Mouse (Mus musculus): Measurements from ENCODE around the gene Olfr1234.

Gene Olfr1234

GRCm38 (mm10) chr2:89364765-89365164, at the start of gene Olfr1234:
TSS of gene Olfr1234 (minus strand) at chr2:89364865.
- no peak for DNase-seq (ENCODE audit: low spot score)

DNA sequence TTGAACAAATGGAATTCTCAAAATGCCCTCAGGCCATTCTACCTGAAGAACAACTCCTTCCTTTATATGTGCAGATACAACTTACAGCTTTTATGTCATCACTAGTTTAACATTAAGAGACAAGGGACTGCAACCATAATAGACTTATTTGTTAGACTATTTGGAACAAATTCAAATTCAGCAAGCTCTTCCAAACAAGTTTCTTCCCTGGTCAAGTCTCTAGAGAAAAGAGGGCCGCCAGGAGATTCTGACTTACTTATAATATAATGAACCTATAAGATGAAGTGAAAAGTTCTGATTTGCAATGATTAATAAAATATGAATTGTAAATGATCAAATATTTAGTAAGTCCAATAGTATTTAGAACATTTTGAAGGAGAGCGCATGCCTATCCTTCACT, 44.9 kb upstream of the Olfr1234 start, which contains the start of gene Olfr1238:
Olfr1238 (minus strand) TSS at position 101 of the 400 bp plus-strand sequence.
- DNase-seq (ENCODE audit: low spot score): no peak

DNA sequence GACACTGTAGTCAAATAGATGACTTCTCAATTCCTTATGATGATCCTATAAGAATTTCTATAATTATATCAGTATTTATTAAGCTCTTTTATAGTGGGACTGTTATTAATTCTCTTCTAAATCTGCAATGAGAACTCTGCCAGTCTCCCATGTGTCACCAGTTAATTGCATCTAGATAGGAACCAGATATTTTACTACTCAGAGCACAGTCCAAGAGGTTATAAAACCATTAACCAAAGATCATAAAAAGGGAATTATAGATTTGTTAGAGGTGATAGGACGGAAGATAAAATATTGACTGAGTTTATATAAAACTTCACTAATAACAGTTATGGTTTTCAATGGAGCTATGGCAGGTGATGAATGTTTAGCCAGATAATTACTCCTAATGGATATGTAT, 36.2 kb upstream of the Olfr1234 start:
- DNase-seq (ENCODE audit: low spot score): no peak

DNA sequence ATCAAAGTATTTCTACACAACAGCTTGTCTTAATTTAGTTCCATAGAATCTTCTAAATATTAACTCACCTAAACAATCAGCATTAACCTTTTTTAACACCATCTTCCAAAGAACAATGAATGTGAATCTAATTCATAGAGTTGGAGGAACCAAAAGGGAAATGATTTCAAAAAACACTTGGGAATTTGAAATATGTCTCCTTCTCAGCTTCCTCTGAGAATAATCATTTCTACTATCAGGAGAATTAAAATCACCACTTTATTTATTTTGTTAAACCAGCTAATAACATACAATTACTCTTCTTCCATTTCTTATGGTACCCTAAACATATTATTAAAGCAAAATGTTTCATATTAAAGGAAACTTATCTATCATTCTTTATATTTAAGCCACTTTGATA, 22.4 kb downstream of the Olfr1234 start, which contains the start of gene Olfr1233:
Olfr1233 (minus strand) TSS at position 101 of the 400 bp plus-strand sequence.
- DNase-seq (ENCODE audit: low spot score): no peak

DNA sequence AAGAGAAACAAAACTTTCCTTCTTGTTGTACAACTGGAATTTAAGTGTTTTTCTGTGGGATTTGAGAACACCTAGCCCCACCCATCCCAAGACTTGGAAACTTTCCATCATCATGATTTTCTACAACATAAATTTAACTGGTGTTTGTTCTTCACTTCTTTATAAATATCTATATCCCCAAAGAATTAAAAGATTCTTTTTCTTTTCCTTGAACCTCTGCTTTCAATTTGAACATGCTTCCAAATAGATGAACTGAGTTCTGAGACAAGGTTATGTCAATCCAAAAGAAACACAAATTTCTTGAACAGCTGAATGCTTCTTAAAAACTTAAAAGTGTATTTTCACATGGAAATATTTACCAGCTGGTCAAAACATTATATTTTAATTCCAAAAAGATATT, 35.1 kb downstream of the Olfr1234 start, which contains the start of gene Olfr1232:
Olfr1232 (minus strand) TSS at position 101 of the 400 bp plus-strand sequence.
- DNase-seq (ENCODE audit: low spot score): no peak

Measured in testis, postnatal 14 days (tissue).